Mouse (Mus musculus) midbrain, postnatal 0 days (tissue): ENCODE data around the gene Exoc4. TPM values are rescaled to one million over a fixed set of nuclear protein-coding genes. Genes with fewer than 3 reads are reported as not detected.
A peak's percentile ranks its signal among the peaks of the same experiment; 100 is the strongest.

Source experiments
- ATAC-seq: fragments of 200-750 bp; cut with Nextera tagmentation; 2 replicates; pipeline ENCODE4 v1.8.0; 2017; ENCODE audit warnings: moderate number of reproducible peaks, mild to moderate bottlenecking, moderate TSS enrichment, moderate library complexity; ENCODE audit not compliant: low FRiP score
- DNase-seq: peaks from one replicate; pipeline ENCODE4 v3.0.0-alpha.2; 2015; ENCODE audit warnings: low spot score
- H3K27ac ChIP-seq: fragments of 300-500 bp; sonication (generic); 2 replicates; pipeline ENCODE4 v1.5.1; 2014; ENCODE audit warnings: low read depth, mild to moderate bottlenecking, low read length, mixed read lengths
- H3K27me3 ChIP-seq: fragments of 300-500 bp; sonication (generic); 2 replicates; pipeline ENCODE4 v1.6.1; 2014; ENCODE audit warnings: low read length, control low read depth, mixed read lengths; ENCODE audit not compliant: insufficient read depth
- H3K36me3 ChIP-seq: fragments of 300-500 bp; sonication (generic); 2 replicates; pipeline ENCODE4 v1.6.1; 2014; ENCODE audit warnings: low read length, control low read depth, mixed read lengths; ENCODE audit not compliant: insufficient read depth
- H3K4me1 ChIP-seq: fragments of 300-500 bp; sonication (generic); 2 replicates; pipeline ENCODE4 v1.6.1; 2014; ENCODE audit warnings: mild to moderate bottlenecking, control low read depth, antibody characterized with exemption, low read length, mixed read lengths; ENCODE audit not compliant: insufficient read depth
- H3K4me2 ChIP-seq: fragments of 300-500 bp; sonication (generic); 2 replicates; pipeline ENCODE4 v1.6.1; 2014; ENCODE audit warnings: low read depth, mild to moderate bottlenecking, low read length, mixed read lengths; ENCODE audit not compliant: poor library complexity, severe bottlenecking
- H3K4me3 ChIP-seq: fragments of 300-500 bp; sonication (generic); 2 replicates; pipeline ENCODE4 v1.5.1; 2014; ENCODE audit warnings: low read depth, mild to moderate bottlenecking, low read length, moderate library complexity
- H3K9ac ChIP-seq: fragments of 300-500 bp; sonication (generic); replicated peaks from 2 replicates; pipeline ENCODE4 v1.6.1; 2014; ENCODE audit warnings: mild to moderate bottlenecking, low read length, moderate library complexity, mixed read lengths; ENCODE audit not compliant: poor library complexity, severe bottlenecking
- H3K9me3 ChIP-seq: fragments of 300-500 bp; sonication (generic); 2 replicates; pipeline ENCODE4 v1.6.1; 2016; ENCODE audit warnings: low read length, control low read depth
- CTCF ChIP-seq: IDR thresholded peaks from 2 replicates; pipeline ENCODE4 v1.5.1; 2016; ENCODE audit warnings: antibody characterized with exemption, mild to moderate bottlenecking
- WGBS: fragments of 180-500 bp; shearing (Covaris S2); extraction: QIAGEN DNeasy Blood & Tissue Kit; methylation state at CpG from one replicate; pipeline ENCODE4 v1.1.7; 2014; 5-methylcytosine and 5-hydroxymethylcytosine counted together
- polyA plus RNA-seq: library from polyadenylated mRNA; unstranded; fragments of >200 nt; fragmentation: Nextera tagmentation; extraction: Ambion mirVana; gene quantifications from 2 replicates; pipeline ENCODE4 v1.2.1, GENCODE M21; 2015
- total RNA-seq: library from RNA; depleted of rRNA; stranded (reverse); fragments of >200 nt; gene quantifications from 2 replicates; pipeline ENCODE4 v1.2.3, GENCODE M21; 2014

Gene Exoc4
- total and polyA plus RNA-seq, 2 experiments from 2014 or later = 29.5 to 72.5 TPM

DNA sequence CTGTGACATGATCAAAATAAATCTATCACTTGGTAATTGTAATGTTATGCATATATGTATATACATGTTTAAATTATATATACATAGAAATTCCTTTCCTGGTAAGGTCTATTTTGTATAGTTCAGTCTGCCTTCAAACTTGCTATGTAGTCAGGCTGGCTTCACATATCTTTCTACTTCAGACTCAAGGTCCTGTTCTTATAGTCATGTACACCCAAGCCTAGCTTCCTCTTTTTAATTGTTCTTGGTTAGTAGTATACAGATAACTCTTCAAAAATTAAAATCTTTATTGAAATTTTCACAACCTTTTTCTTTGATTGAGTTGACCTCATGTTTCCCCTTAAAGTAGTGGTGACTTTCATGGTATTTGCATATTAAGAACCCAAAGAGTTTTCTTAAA lies 176.1 kb downstream of the Exoc4 start:
- Histone ChIP-seq H3K4me1 (no peaks in the 10 kb centered on the region), H3K4me2 (no peak overlapping the region), H3K4me3 (no peak overlapping the region), H3K27me3 (no peaks in the 10 kb centered on the region), H3K36me3 (no peaks in the 10 kb centered on the region), H3K9me3 (no peaks in the 10 kb centered on the region), H3K27ac (no peak overlapping the region), H3K9ac (no peak overlapping the region)
- ATAC-seq = no peak
- no peak for TF ChIP-seq CTCF
- no peak for DNase-seq

DNA sequence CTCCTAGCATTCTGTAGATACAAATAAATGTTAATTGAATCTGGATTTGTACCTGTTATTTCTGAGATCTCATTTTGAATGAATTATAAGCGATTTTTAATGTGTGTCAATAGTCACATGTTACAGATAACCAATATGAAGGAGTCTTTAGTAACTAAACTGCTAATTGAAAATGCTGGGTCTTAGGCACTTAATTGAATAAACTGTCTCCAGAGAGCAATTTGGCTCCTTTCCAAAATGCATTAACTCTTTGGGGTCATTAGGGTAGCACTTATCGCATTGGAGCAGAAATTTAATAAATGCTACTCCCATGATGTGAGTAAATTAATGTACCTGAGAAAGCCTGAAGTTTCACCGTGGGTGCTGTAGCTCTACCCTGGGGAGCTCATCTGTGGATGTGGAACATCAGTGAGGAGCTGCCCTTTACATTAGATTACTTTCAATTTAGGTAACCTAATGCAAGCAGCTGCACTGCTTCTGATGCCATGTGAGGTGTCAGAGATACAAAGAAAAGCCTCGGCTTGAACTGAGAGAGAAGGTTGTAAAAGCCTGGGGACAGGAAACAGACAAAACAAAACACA lies 182.4 kb downstream of the Exoc4 start:
- WGBS = 58% methylated on average over 4 of the region's 4 CpGs
- H3K4me3 ChIP-seq = no peak overlapping the region
- H3K9ac ChIP-seq = no peak overlapping the region
- H3K4me1 ChIP-seq = no peaks in the 10 kb centered on the region
- H3K27me3 ChIP-seq = no peaks in the 10 kb centered on the region
- no peaks in the 10 kb centered on the region for H3K36me3 ChIP-seq
- no peak overlapping the region for H3K4me2 ChIP-seq
- DNase-seq (peak; percentile 75), ATAC-seq (no peak)
- no peaks in the 10 kb centered on the region for H3K9me3 ChIP-seq
- no peak for TF ChIP-seq CTCF
- H3K27ac ChIP-seq = no peak overlapping the region

DNA sequence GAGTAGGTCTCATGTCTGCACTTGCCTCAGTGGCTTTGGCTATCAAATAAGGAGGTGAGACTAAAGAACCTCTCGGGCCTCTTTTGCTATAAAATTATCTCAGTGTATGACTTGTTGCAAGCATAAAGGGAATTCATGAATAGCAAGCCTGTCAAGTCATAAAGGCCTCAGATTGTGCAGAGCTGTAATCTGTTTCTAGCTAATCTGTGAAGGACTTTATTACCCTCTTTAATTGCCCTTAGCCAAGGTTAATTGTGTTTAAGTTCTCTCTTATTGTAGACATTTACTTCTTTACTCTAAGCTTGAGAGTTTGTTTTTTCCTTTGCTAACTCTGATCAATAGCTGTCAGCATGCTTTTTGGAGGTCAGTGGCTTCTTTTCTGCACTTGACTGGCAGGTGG lies 191.6 kb downstream of the Exoc4 start:
- Histone ChIP-seq H3K4me1 (no peaks in the 10 kb centered on the region), H3K27ac (no peak overlapping the region), H3K27me3 (no peaks in the 10 kb centered on the region), H3K36me3 (no peaks in the 10 kb centered on the region), H3K4me3 (no peak overlapping the region), H3K4me2 (no peak overlapping the region), H3K9me3 (no peaks in the 10 kb centered on the region), H3K9ac (no peak overlapping the region)
- no peak for DNase-seq
- no peak for ATAC-seq
- 45% methylated on average over 1 of the region's 1 CpGs for WGBS
- TF ChIP-seq CTCF = no peak

DNA sequence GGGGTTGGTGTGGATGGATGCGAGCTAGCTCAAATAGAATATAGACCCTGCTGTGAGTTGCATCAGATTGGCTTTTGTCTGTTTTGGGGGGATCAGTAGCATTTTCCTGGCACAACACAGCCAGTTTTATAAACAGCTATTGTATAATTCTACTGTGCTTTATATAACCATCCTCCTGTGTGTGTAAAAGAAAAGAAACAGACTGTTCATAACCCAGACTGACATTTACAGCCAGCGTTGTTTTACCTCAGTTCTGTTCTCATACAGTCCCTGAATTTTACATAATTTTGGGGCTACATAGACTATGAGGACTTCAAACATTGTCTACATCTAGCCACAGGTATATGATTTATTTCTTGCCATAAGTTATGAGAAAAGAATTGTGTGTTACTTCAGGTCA lies 204.9 kb downstream of the Exoc4 start:
- WGBS = 87% methylated on average over 2 of the region's 2 CpGs
- Histone ChIP-seq H3K9me3 (no peaks in the 10 kb centered on the region), H3K36me3 (no peaks in the 10 kb centered on the region), H3K27me3 (no peaks in the 10 kb centered on the region), H3K4me3 (no peak overlapping the region), H3K4me1 (no peaks in the 10 kb centered on the region), H3K27ac (no peak overlapping the region), H3K9ac (no peak overlapping the region), H3K4me2 (no peak overlapping the region)
- no peak for TF ChIP-seq CTCF
- no peak for ATAC-seq
- no peak for DNase-seq

DNA sequence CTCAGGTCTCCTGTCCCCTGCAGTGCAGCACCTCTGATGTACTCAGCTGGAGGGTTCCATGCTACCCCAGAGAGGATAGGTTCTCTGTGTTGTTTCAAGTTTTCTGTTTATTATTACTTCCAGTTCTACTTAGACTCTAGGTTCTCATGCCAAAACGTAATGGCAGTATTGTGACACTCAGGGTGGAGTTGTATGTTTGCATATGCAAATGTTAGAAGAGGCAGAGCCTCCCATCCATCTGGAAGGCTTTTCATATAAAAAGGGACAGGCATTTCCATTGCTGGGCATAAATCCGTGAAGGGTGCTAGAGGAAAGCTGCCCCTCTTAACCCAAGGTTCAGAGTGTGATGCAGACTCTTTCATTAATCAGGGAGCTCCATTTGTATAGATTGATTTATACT lies 205.5 kb downstream of the Exoc4 start:
- no peaks in the 10 kb centered on the region for H3K4me1 ChIP-seq
- H3K4me2 ChIP-seq = no peak overlapping the region
- no peaks in the 10 kb centered on the region for H3K9me3 ChIP-seq
- H3K27me3 ChIP-seq = no peaks in the 10 kb centered on the region
- ATAC-seq = no peak
- no peak overlapping the region for H3K9ac ChIP-seq
- no peak for DNase-seq
- WGBS = 47% methylated on average over 2 of the region's 2 CpGs
- H3K27ac ChIP-seq = no peak overlapping the region
- H3K4me3 ChIP-seq = no peak overlapping the region
- no peaks in the 10 kb centered on the region for H3K36me3 ChIP-seq
- no peak for TF ChIP-seq CTCF

DNA sequence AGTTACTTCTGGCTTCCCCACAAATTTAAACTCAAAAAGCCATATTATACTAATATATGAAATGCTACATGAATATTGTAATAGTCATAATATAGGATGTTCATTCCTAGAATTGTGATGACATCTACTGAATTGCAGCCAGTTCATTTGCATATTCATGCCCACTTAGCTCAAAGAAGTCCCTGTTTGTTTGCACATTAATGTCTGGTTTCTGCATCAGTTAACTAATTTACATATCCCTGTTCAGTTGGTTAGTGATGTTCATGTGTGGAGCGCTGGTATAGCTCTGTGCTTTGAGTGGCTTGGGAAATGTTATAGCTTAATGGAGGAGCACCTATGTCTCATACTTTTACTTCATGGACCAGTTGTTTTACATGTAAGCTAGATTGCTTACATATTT lies 206.4 kb downstream of the Exoc4 start:
- no peak overlapping the region for H3K4me3 ChIP-seq
- DNase-seq = no peak
- no peaks in the 10 kb centered on the region for H3K36me3 ChIP-seq
- WGBS = 66% methylated on average over 1 of the region's 1 CpGs
- no peaks in the 10 kb centered on the region for H3K27me3 ChIP-seq
- no peak overlapping the region for H3K27ac ChIP-seq
- H3K4me2 ChIP-seq = no peak overlapping the region
- H3K9me3 ChIP-seq = no peaks in the 10 kb centered on the region
- H3K9ac ChIP-seq = no peak overlapping the region
- ATAC-seq = no peak
- H3K4me1 ChIP-seq = no peaks in the 10 kb centered on the region
- no peak for TF ChIP-seq CTCF
